Mouse (Mus musculus): ENCODE measurements at regions not wholly inside any gene's neighbourhood (a gene's known extent, or its start where the extent isn't known, plus 50 kb on each side); places are given as distances from the start of the nearest gene placed in this dataset.
A peak's percentile ranks its signal among the peaks of the same experiment; 100 is the strongest.

DNA sequence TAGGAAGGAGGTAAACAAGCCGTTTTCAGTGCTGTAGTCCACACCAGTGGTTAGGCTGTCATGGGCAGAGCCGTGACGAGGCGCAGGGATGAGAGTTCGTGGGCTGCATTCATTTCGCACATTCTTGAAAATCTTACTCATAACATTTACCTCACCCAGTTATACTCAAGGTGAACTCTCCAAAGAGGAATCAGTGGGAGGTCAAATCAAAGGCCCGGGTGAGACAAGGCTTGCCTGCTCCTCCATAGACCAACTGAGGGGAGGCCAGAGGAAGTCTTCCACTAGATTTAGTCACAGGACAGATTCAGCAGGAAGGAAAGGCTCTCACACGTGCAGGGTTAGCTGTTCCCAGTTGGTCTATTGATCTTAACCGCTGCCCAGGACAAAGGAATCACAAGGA lies 262.6 kb upstream of the Cxcr4 start:
- H3K36me3 ChIP-seq (ENCODE audit: control insufficient read depth, insufficient read depth, low read length), result no peaks in the 10 kb centered on the region
- no peaks in the 10 kb centered on the region for H3K9me3 ChIP-seq (replicated peaks; ENCODE audit: control insufficient read depth, low read length)
- no peak overlapping the region for H3K4me2 ChIP-seq (ENCODE audit: low read depth, low read length)
- H3K4me1 ChIP-seq (ENCODE audit: control insufficient read depth, insufficient read depth, low read length), result no peaks in the 10 kb centered on the region
- H3K27ac ChIP-seq (ENCODE audit: low read length), result no peak overlapping the region
- no peak overlapping the region for H3K4me3 ChIP-seq (replicated peaks; ENCODE audit: low read length)
- 56% methylated on average over 9 of the region's 9 CpGs for WGBS
- H3K27me3 ChIP-seq (ENCODE audit: control insufficient read depth, insufficient read depth, low read length), result no peaks in the 10 kb centered on the region
- no peak for ATAC-seq (ENCODE audit: insufficient read depth, low FRiP score)
- no peak overlapping the region for H3K9ac ChIP-seq (ENCODE audit: low read length)

DNA sequence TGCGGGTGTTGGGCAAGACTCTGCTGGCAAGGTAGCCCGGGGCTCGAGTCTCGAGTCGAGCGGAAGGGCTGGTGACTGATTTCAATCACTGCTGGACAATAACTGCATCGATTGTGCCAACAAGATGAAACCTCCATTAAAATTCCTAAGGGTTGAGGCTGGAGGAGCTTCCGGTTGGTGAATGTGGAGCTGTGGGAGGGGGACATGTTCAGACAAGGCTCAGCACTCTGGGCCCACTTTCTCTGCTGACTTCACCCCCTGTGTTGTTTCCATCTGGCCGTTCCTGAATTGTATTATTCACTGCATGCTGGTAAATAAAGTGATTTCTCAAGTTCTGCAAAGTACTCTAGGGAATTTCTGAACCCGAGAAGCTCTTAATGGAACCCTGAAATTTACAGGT lies 261.2 kb upstream of the Cxcr4 start:
- ATAC-seq (ENCODE audit: insufficient read depth, low FRiP score), result no peak
- Histone ChIP-seq H3K4me3 (replicated peaks; ENCODE audit: low read length) (no peak overlapping the region), H3K9me3 (replicated peaks; ENCODE audit: control insufficient read depth, low read length) (no peaks in the 10 kb centered on the region), H3K4me2 (ENCODE audit: low read depth, low read length) (no peak overlapping the region), H3K9ac (ENCODE audit: low read length) (no peak overlapping the region), H3K27me3 (ENCODE audit: control insufficient read depth, insufficient read depth, low read length) (no peaks in the 10 kb centered on the region), H3K36me3 (ENCODE audit: control insufficient read depth, insufficient read depth, low read length) (no peaks in the 10 kb centered on the region), H3K27ac (ENCODE audit: low read length) (no peak overlapping the region), H3K4me1 (ENCODE audit: control insufficient read depth, insufficient read depth, low read length) (no peaks in the 10 kb centered on the region)
- 83% methylated on average over 9 of the region's 10 CpGs for WGBS

DNA sequence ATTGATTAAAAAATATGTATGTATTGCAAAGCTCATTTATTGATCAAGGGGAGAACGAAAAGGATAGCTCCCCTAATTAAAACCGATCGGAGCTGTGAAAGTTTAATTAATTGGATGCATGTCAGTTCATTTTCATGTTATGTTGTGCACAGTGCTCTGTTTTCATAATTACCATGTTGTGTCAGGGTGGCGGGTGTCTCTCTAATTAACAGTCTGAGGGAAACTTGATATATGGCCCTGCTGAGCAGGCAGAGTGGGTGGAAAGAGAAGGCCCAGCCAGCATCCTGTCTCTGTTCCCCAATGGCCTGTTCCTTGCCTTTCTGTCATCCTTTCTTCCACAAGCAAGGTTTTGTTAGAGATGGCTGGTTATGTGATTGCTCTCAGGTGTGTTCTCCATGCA lies 245.3 kb upstream of the Cxcr4 start:
- 83% methylated on average over 4 of the region's 4 CpGs for WGBS
- Histone ChIP-seq H3K36me3 (ENCODE audit: control insufficient read depth, insufficient read depth, low read length) (no peaks in the 10 kb centered on the region), H3K4me2 (ENCODE audit: low read depth, low read length) (no peak overlapping the region), H3K27ac (ENCODE audit: low read length) (no peak overlapping the region), H3K9ac (ENCODE audit: low read length) (no peak overlapping the region), H3K4me1 (ENCODE audit: control insufficient read depth, insufficient read depth, low read length) (no peaks in the 10 kb centered on the region), H3K4me3 (replicated peaks; ENCODE audit: low read length) (no peak overlapping the region), H3K27me3 (ENCODE audit: control insufficient read depth, insufficient read depth, low read length) (no peaks in the 10 kb centered on the region), H3K9me3 (replicated peaks; ENCODE audit: control insufficient read depth, low read length) (no peaks in the 10 kb centered on the region)
- no peak for ATAC-seq (ENCODE audit: insufficient read depth, low FRiP score)

DNA sequence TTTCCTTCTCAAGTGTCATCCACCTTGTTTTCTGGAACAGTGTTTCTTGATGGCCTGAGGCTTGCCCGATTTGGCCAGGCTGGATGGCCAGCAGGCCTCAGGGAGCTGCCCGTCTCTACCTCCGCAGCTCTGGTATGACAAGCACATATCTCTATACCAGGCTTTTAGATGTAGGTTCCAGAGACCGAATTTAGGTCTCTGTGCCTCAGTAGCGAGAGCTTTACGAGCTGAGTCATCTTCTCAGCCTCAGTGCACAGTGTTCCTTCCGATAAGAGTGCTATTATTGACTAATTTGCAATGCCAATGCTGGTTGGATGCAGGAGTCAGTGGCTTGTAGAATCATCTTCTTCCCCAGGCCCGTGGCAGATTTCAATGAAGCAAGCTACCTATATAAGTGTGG lies 243.4 kb upstream of the Cxcr4 start:
- no peak overlapping the region for H3K4me2 ChIP-seq (ENCODE audit: low read depth, low read length)
- no peak for ATAC-seq (ENCODE audit: insufficient read depth, low FRiP score)
- no peak overlapping the region for H3K9ac ChIP-seq (ENCODE audit: low read length)
- H3K9me3 ChIP-seq (replicated peaks; ENCODE audit: control insufficient read depth, low read length), result no peaks in the 10 kb centered on the region
- H3K27ac ChIP-seq (ENCODE audit: low read length), result no peak overlapping the region
- H3K36me3 ChIP-seq (ENCODE audit: control insufficient read depth, insufficient read depth, low read length), result no peaks in the 10 kb centered on the region
- no peaks in the 10 kb centered on the region for H3K4me1 ChIP-seq (ENCODE audit: control insufficient read depth, insufficient read depth, low read length)
- H3K27me3 ChIP-seq (ENCODE audit: control insufficient read depth, insufficient read depth, low read length), result no peaks in the 10 kb centered on the region
- no peak overlapping the region for H3K4me3 ChIP-seq (replicated peaks; ENCODE audit: low read length)
- WGBS, result 87% methylated on average over 8 of the region's 8 CpGs

DNA sequence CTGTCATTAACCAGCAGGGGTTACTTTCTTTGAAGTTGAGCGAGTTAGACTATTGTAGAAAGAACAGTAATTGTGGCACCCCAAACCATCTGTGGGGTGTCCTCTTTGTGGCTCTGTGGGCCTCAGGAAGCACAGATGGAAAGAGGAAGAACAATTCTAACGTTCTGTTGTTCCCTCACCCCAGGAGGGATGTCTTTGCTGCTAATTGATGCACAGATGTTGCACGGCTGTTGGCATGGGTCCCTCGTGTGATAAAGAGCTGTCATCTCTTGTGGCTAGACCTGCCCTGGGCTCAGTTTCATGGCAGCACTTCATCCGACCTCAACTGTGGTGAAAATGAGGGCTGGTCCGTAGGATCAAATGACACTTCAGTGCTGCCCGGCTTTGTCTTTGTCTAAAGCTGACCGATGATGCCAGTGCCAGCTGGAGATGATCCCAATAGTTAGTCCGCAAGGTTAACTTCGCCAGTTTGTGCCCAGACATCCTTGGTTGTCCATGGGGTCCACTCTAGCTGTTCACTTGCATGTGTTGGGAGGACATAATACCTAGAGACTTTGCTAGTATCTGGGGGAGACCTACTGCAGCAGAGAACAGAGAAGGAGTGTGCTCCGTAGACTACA lies 241.1 kb upstream of the Cxcr4 start:
- Histone ChIP-seq H3K9ac (ENCODE audit: low read length) (no peak overlapping the region), H3K4me1 (ENCODE audit: control insufficient read depth, insufficient read depth, low read length) (no peaks in the 10 kb centered on the region), H3K27me3 (ENCODE audit: control insufficient read depth, insufficient read depth, low read length) (no peaks in the 10 kb centered on the region), H3K4me2 (ENCODE audit: low read depth, low read length) (no peak overlapping the region), H3K36me3 (ENCODE audit: control insufficient read depth, insufficient read depth, low read length) (no peaks in the 10 kb centered on the region), H3K9me3 (replicated peaks; ENCODE audit: control insufficient read depth, low read length) (no peaks in the 10 kb centered on the region), H3K4me3 (replicated peaks; ENCODE audit: low read length) (no peak overlapping the region), H3K27ac (ENCODE audit: low read length) (no peak overlapping the region)
- 52% methylated on average over 11 of the region's 11 CpGs for WGBS
- ATAC-seq (ENCODE audit: insufficient read depth, low FRiP score), result no peak

DNA sequence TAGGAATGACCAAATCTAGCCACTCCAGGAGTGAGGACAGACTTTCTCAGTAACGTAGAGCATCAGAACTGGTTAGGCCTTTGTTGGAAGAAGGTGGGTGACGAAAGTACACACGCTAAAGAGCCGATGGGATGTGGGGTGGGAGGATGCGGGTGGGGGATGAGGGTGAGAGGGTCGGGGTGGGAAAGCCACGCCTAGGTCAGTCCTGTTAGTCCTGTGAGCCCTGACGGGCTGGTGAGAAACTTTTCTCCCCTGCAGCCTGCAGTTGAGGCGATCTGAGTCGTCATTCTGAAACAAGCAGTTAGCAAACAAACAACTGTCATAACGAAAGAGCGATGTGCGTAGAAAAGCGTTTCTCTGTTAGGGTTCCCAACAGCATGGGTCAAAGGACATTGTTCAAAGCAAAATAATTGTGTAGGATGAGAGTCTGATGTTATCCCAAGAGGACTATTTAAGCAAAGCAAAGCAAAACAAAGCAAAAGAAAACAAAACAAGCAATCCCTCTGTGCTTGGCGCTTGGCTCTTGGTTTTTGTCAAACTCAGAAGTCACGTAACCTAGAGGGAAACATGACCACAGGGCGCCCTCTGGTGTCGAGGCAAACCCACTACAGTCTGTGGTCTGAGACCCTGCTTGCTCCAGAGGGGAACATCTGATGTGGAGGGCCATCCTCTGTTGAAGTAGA lies 240.2 kb upstream of the Cxcr4 start:
- Histone ChIP-seq H3K4me2 (ENCODE audit: low read depth, low read length) (peak overlapping the region; percentile 70), H3K36me3 (ENCODE audit: control insufficient read depth, insufficient read depth, low read length) (no peaks in the 10 kb centered on the region), H3K9me3 (replicated peaks; ENCODE audit: control insufficient read depth, low read length) (no peaks in the 10 kb centered on the region), H3K4me3 (replicated peaks; ENCODE audit: low read length) (peak overlapping the region; percentile 48), H3K4me1 (ENCODE audit: control insufficient read depth, insufficient read depth, low read length) (no peaks in the 10 kb centered on the region), H3K27ac (ENCODE audit: low read length) (no peak overlapping the region), H3K27me3 (ENCODE audit: control insufficient read depth, insufficient read depth, low read length) (no peaks in the 10 kb centered on the region), H3K9ac (ENCODE audit: low read length) (peak overlapping the region; percentile 68)
- no peak; the same call in 1 of the 2 replicates for ATAC-seq (ENCODE audit: insufficient read depth, low FRiP score)
- 12% methylated on average over 18 of the region's 18 CpGs for WGBS

DNA sequence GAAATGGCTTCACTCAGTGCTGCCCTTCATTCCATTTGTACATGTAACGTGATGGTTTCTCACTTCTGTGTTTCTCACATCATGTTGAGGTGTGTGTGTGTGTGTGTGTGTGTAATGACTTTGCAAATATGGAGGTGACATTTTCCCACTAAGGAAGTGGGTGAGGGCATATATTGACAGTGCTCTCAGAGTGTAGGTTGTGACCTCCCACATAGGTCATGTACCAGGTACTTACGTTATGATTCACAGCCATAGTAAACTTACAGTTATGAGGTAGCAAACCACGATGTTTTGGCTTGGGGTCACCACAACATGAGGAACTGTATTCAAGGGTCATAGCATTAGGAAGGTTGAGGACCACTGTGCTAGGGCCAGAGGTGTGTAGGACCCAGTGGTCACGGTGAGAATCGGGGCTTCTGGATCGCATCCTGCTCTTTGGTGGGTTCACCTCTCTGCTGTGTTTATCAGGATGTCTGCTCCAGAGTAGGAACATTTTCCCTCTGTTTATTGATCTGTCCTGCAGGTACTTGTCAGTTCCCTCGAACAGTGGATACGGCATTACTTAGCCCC lies 238.7 kb upstream of the Cxcr4 start:
- no peak for ATAC-seq (ENCODE audit: insufficient read depth, low FRiP score)
- no peak overlapping the region for H3K4me2 ChIP-seq (ENCODE audit: low read depth, low read length)
- 83% methylated on average over 8 of the region's 8 CpGs for whole genome bisulfite sequencing

DNA sequence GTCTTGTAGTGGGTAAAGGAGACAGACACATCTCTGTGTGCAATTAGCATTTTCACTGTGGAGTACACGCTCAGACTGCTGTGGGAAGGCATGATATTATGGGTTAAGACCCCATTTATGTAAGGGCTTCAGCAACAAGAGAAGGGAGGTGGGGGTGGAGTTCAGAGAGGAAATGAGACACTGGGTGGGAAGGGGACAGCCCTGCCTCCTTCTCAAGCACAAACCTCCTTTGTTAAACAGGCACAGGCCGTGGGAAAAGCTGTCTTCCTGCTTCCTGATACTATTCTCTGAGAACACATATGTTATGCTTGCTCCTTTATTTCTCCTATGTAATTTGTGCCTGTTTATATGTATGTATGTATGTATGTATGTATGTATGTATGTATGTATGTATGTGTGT lies 237.4 kb upstream of the Cxcr4 start:
- no peaks in the 10 kb centered on the region for H3K36me3 ChIP-seq (ENCODE audit: control insufficient read depth, insufficient read depth, low read length)
- H3K4me1 ChIP-seq (ENCODE audit: control insufficient read depth, insufficient read depth, low read length), result no peaks in the 10 kb centered on the region
- no peaks in the 10 kb centered on the region for H3K27me3 ChIP-seq (ENCODE audit: control insufficient read depth, insufficient read depth, low read length)
- WGBS, result 38% methylated on average over 2 of the region's 2 CpGs
- H3K4me3 ChIP-seq (replicated peaks; ENCODE audit: low read length), result no peak overlapping the region
- no peak for ATAC-seq (ENCODE audit: insufficient read depth, low FRiP score)
- no peaks in the 10 kb centered on the region for H3K9me3 ChIP-seq (replicated peaks; ENCODE audit: control insufficient read depth, low read length)
- no peak overlapping the region for H3K9ac ChIP-seq (ENCODE audit: low read length)
- no peak overlapping the region for H3K27ac ChIP-seq (ENCODE audit: low read length)
- no peak overlapping the region for H3K4me2 ChIP-seq (ENCODE audit: low read depth, low read length)

More for the DNA sequence above, 238.7 kb upstream of the Cxcr4 start:
- H3K36me3 ChIP-seq (ENCODE audit: control insufficient read depth, insufficient read depth, low read length), result no peaks in the 10 kb centered on the region
- H3K4me3 ChIP-seq (replicated peaks; ENCODE audit: low read length), result no peak overlapping the region
- H3K9ac ChIP-seq (ENCODE audit: low read length), result no peak overlapping the region
- H3K4me1 ChIP-seq (ENCODE audit: control insufficient read depth, insufficient read depth, low read length), result no peaks in the 10 kb centered on the region
- H3K9me3 ChIP-seq (replicated peaks; ENCODE audit: control insufficient read depth, low read length), result no peaks in the 10 kb centered on the region
- H3K27ac ChIP-seq (ENCODE audit: low read length), result no peak overlapping the region
- H3K27me3 ChIP-seq (ENCODE audit: control insufficient read depth, insufficient read depth, low read length), result no peaks in the 10 kb centered on the region

DNA sequence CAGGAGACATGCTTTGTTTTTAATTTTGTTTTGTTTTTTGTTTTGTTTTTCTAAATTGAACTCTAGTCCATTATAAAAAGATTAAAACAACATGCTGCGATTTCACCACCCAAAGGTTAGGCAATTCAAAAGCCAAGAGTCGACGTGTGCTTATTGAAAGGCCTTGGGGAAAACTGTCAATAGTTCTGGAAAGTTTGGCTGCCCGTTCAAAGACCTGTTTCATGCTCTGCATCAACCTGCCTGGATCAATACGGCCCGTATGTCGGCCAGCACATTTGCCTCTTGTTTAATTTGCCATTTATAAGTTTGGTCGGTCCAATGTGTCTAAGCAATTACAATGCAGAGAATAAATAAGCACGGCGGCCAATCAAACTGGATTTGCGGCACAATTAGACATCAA lies 234.3 kb upstream of the Cxcr4 start:
- 80% methylated on average over 11 of the region's 11 CpGs for whole genome bisulfite sequencing
- no peak for ATAC-seq (ENCODE audit: insufficient read depth, low FRiP score)
- H3K9ac ChIP-seq (ENCODE audit: low read length), result no peak overlapping the region
- no peak overlapping the region for H3K4me2 ChIP-seq (ENCODE audit: low read depth, low read length)
- no peak overlapping the region for H3K4me3 ChIP-seq (replicated peaks; ENCODE audit: low read length)
- no peaks in the 10 kb centered on the region for H3K9me3 ChIP-seq (replicated peaks; ENCODE audit: control insufficient read depth, low read length)
- H3K27me3 ChIP-seq (ENCODE audit: control insufficient read depth, insufficient read depth, low read length), result no peaks in the 10 kb centered on the region
- no peak overlapping the region for H3K27ac ChIP-seq (ENCODE audit: low read length)
- H3K4me1 ChIP-seq (ENCODE audit: control insufficient read depth, insufficient read depth, low read length), result no peaks in the 10 kb centered on the region
- H3K36me3 ChIP-seq (ENCODE audit: control insufficient read depth, insufficient read depth, low read length), result no peaks in the 10 kb centered on the region

All from stomach, embryonic 16.5 days (tissue).